Mouse (Mus musculus) MN1 (cell line): ENCODE results near the gene Neurod2.
A peak's percentile ranks its signal among the peaks of the same experiment; 100 is the strongest.

Source experiments
- DNase-seq: peaks from one replicate; pipeline ENCODE4 v3.0.0-alpha.2; 2016; ENCODE audit warnings: low spot score

The Neurod2 gene

GRCm38 (mm10) chr11:98329081-98329959, at the start of gene Neurod2:
Neurod2 (minus strand) TSS chr11:98329648.
- no peak for DNase-seq

- DNase-seq = no peak
Observed at GRCm38 (mm10) chr11:98377787-98378186, 48.3 kb upstream of the Neurod2 start.

GRCm38 (mm10) chr11:98376756-98377155, 47.3 kb upstream of the Neurod2 start:
- DNase-seq = no peak

- no peak for DNase-seq
Observed at GRCm38 (mm10) chr11:98374266-98374665, 44.8 kb upstream of the Neurod2 start.

GRCm38 (mm10) chr11:98373244-98373643, 43.8 kb upstream of the Neurod2 start:
- DNase-seq = no peak

- peak; percentile 75 for DNase-seq
Observed at GRCm38 (mm10) chr11:98372406-98372805, 43.0 kb upstream of the Neurod2 start.

- DNase-seq = no peak
Observed at GRCm38 (mm10) chr11:98371556-98372240, 42.2 kb upstream of the Neurod2 start.

GRCm38 (mm10) chr11:98370588-98370987, 41.1 kb upstream of the Neurod2 start:
- DNase-seq = no peak

- DNase-seq = no peak
Observed at GRCm38 (mm10) chr11:98369337-98369736, 39.9 kb upstream of the Neurod2 start.

- DNase-seq = no peak
Observed at GRCm38 (mm10) chr11:98367863-98368186, 38.4 kb upstream of the Neurod2 start.

GRCm38 (mm10) chr11:98367171-98367862, 37.9 kb upstream of the Neurod2 start:
- no peak for DNase-seq

- DNase-seq = no peak
Observed at GRCm38 (mm10) chr11:98366290-98366689, 36.8 kb upstream of the Neurod2 start.

GRCm38 (mm10) chr11:98364410-98364809, 35.0 kb upstream of the Neurod2 start:
- no peak for DNase-seq

GRCm38 (mm10) chr11:98363817-98364216, 34.4 kb upstream of the Neurod2 start:
- DNase-seq = no peak

- DNase-seq = no peak
Observed at GRCm38 (mm10) chr11:98360866-98361521, 31.5 kb upstream of the Neurod2 start.

GRCm38 (mm10) chr11:98358161-98359083, 29.0 kb upstream of the Neurod2 start, which contains the start of gene Stard3:
Stard3 (plus strand) TSS chr11:98358368.
- DNase-seq = peak; percentile 90

GRCm38 (mm10) chr11:98357396-98358160, 28.1 kb upstream of the Neurod2 start:
- no peak for DNase-seq

- DNase-seq = no peak
Observed at GRCm38 (mm10) chr11:98356625-98357394, 27.4 kb upstream of the Neurod2 start.

- peak; percentile 80 for DNase-seq
Observed at GRCm38 (mm10) chr11:98355732-98356299, 26.4 kb upstream of the Neurod2 start.
